Mouse (Mus musculus): ENCODE measurements around the gene Svop. TPM values are rescaled to one million over a fixed set of nuclear protein-coding genes. Genes with fewer than 3 reads are reported as not detected.

The Svop gene
- polyA plus RNA-seq, 1 experiment from 2014 or later: 0.11 TPM

DNA sequence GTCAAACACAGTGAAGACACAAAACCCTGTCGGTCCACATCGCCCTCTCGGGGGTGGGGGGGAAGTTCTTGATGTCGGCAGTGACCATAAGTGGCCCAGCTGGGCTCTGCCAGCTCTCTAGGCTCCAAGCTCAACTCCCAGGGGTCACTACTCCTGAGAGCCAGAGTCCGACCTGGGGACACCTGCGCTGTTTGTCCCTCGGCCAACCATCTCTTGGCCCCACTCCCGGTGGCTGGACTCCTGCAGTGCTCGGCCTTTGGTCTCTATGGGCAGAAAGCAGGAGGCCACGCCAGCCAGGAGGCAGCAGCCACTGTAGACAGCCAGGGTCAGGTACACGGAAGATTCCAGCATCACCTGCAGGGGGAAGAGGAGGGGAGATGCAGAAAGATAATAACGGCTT is 63.3 kb downstream of the Svop start:
- Histone ChIP-seq H3K9me3 (ENCODE audit: control insufficient read depth, low read length) (no peaks in the 10 kb centered on the region), H3K9ac (ENCODE audit: low read length) (no peak overlapping the region), H3K4me2 (ENCODE audit: low read length) (no peak overlapping the region), H3K4me3 (ENCODE audit: control insufficient read depth in 1 of 2, insufficient read depth in 1 of 2, low read depth in 1 of 2, low read length in 2 of 2) (no peak overlapping the region), H3K4me1 (ENCODE audit: control insufficient read depth in 2 of 2, insufficient read depth in 2 of 2, low read length in 2 of 2) (peaks cover 0 to 2% of the 10 kb centered on the region in 2 experiments; a peak in 1 of 4 replicates), H3K27ac (replicated peaks in 1 of 2; ENCODE audit: control insufficient read depth in 1 of 2, insufficient read depth in 1 of 2, low read depth in 2 of 2, low read length in 2 of 2) (no peak overlapping the region), H3K27me3 (ENCODE audit: control insufficient read depth, insufficient read depth, low read length) (no peaks in the 10 kb centered on the region), H3K36me3 (ENCODE audit: control insufficient read depth, insufficient read depth, low read length) (no peaks in the 10 kb centered on the region)
- 83% methylated on average over 12 of the region's 12 CpGs for WGBS
- ATAC-seq (ENCODE audit: insufficient number of reproducible peaks, insufficient read depth, low FRiP score, low read depth): no peak

DNA sequence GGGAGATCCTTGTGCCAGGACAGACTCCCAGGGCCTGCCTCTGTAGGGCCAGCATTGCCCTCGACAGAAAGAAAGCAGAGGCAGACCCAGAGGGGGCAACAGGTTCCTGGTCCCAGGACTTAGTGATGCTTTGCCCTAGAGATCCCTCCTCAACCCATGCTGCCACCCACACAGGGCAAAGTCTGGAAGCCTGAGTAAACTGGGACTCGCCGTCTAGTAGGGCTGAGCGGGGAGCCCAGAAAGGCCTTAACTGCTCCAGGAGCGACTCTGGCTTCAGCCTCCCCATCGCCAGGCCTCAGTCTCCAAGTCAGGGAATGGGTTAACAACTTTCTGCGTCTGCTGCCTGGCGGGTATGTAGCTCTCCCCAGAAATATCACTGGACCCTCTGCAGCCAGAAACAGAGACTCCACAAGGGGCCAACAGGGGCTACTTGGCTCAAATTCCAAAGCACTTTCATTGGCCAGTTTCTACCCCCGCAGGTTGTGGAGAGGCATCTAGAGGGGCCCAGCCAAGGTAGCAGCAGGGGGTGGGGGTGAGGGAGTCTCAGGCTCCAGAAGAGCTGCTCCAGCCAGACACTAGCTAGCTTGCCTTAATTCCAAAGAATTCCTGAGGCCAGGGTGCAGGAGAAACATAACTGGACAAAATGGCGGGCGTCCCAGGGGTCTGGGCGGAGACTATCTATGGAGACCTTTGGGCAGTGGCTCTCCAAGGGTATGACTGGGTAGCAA is 64.0 kb downstream of the Svop start:
- H3K9ac ChIP-seq (ENCODE audit: low read length): no peak overlapping the region
- no peaks in the 10 kb centered on the region for H3K27me3 ChIP-seq (ENCODE audit: control insufficient read depth, insufficient read depth, low read length)
- H3K9me3 ChIP-seq (ENCODE audit: control insufficient read depth, low read length): no peaks in the 10 kb centered on the region
- H3K36me3 ChIP-seq (ENCODE audit: control insufficient read depth, insufficient read depth, low read length): no peaks in the 10 kb centered on the region
- 78% methylated on average over 12 of the region's 12 CpGs for WGBS
- H3K4me2 ChIP-seq (ENCODE audit: low read length): no peak overlapping the region
- no peak for ATAC-seq (ENCODE audit: insufficient number of reproducible peaks, insufficient read depth, low FRiP score, low read depth)
- H3K4me3 ChIP-seq (ENCODE audit: control insufficient read depth in 1 of 2, insufficient read depth in 1 of 2, low read depth in 1 of 2, low read length in 2 of 2): no peak overlapping the region
- H3K27ac ChIP-seq (replicated peaks in 1 of 2; ENCODE audit: control insufficient read depth in 1 of 2, insufficient read depth in 1 of 2, low read depth in 2 of 2, low read length in 2 of 2): no peak overlapping the region
- peaks cover 0 to 2% of the 10 kb centered on the region in 2 experiments; a peak in 1 of 4 replicates for H3K4me1 ChIP-seq (ENCODE audit: control insufficient read depth in 2 of 2, insufficient read depth in 2 of 2, low read length in 2 of 2)

DNA sequence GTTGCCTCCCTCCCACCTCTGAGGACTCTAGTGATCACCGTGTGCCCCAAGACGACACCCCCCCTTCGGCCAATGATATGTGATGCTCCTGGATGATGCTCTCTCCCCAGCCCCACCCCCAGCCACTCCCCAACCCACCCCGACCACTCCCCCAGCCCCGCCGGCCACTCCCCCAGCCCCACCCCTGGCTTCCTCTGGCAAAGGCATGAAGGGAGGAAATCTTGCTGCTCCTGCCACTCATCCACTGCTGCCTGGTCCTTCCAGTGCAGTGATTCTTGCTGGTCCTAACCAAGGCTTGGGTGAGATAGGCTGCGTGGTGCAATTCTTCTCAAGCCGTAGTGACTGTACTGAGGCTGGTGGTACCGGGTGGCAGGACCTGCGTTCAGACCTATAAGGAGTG is 66.5 kb downstream of the Svop start:
- WGBS: 9% methylated on average over 10 of the region's 10 CpGs
- no peak overlapping the region for H3K4me2 ChIP-seq (ENCODE audit: low read length)
- no peak overlapping the region for H3K27ac ChIP-seq (replicated peaks in 1 of 2; ENCODE audit: control insufficient read depth in 1 of 2, insufficient read depth in 1 of 2, low read depth in 2 of 2, low read length in 2 of 2)
- no peaks in the 10 kb centered on the region for H3K27me3 ChIP-seq (ENCODE audit: control insufficient read depth, insufficient read depth, low read length)
- H3K4me1 ChIP-seq (ENCODE audit: control insufficient read depth in 2 of 2, insufficient read depth in 2 of 2, low read length in 2 of 2): peaks cover 0 to 2% of the 10 kb centered on the region in 2 experiments; a peak in 1 of 4 replicates
- no peaks in the 10 kb centered on the region for H3K36me3 ChIP-seq (ENCODE audit: control insufficient read depth, insufficient read depth, low read length)
- no peak for ATAC-seq (ENCODE audit: insufficient number of reproducible peaks, insufficient read depth, low FRiP score, low read depth)
- H3K4me3 ChIP-seq (ENCODE audit: control insufficient read depth in 1 of 2, insufficient read depth in 1 of 2, low read depth in 1 of 2, low read length in 2 of 2): no peak overlapping the region
- H3K9me3 ChIP-seq (ENCODE audit: control insufficient read depth, low read length): no peaks in the 10 kb centered on the region
- no peak overlapping the region for H3K9ac ChIP-seq (ENCODE audit: low read length)

DNA sequence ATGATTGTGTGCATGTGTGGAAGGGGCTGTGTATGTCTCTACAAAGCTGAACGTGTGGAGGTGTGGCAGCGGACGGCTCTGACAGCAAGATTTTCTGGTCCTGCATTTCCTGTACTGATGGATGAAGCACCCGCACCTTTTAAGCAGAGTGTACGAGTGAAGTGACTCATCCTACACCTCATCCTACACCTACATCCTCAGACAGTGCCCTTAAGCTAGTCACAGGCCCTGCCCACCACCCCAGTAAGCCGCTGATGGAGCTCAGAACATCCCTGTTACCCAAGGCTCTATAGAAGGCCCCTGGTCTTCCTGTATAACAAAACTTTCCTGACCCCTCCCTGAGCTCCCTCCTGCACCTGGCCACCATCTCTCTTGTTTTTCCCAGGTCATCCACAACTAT is 67.0 kb downstream of the Svop start:
- Histone ChIP-seq H3K27ac (replicated peaks in 1 of 2; ENCODE audit: control insufficient read depth in 1 of 2, insufficient read depth in 1 of 2, low read depth in 2 of 2, low read length in 2 of 2) (no peak overlapping the region), H3K9me3 (ENCODE audit: control insufficient read depth, low read length) (no peaks in the 10 kb centered on the region), H3K27me3 (ENCODE audit: control insufficient read depth, insufficient read depth, low read length) (no peaks in the 10 kb centered on the region), H3K4me2 (ENCODE audit: low read length) (no peak overlapping the region), H3K9ac (ENCODE audit: low read length) (no peak overlapping the region), H3K36me3 (ENCODE audit: control insufficient read depth, insufficient read depth, low read length) (no peaks in the 10 kb centered on the region), H3K4me3 (ENCODE audit: control insufficient read depth in 1 of 2, insufficient read depth in 1 of 2, low read depth in 1 of 2, low read length in 2 of 2) (no peak overlapping the region), H3K4me1 (ENCODE audit: control insufficient read depth in 2 of 2, insufficient read depth in 2 of 2, low read length in 2 of 2) (peaks cover 0 to 2% of the 10 kb centered on the region in 2 experiments; a peak in 1 of 4 replicates)
- ATAC-seq (ENCODE audit: insufficient number of reproducible peaks, insufficient read depth, low FRiP score, low read depth): no peak
- 46% methylated on average over 6 of the region's 6 CpGs for WGBS

DNA sequence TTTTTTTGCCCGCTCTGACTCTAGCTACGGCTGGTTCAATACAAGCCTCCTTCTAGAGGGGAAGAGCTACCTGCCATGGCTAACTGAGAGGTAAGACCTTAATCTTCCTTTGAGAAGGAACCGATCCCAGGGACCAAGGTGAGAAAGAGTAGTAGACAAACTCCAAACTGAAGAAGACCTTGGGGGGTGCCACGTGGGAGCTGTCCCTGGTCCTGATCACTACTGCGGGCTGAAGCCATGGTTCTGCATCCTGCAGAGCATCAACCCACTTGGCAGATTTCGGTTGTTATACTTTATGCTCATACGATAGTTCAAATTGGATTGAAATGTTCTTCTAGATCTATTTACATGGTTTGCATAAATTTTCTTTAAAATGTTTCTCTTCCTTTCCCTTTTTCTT is 76.2 kb downstream of the Svop start:
- Histone ChIP-seq H3K36me3 (ENCODE audit: control insufficient read depth, insufficient read depth, low read length) (no peaks in the 10 kb centered on the region), H3K27ac (replicated peaks in 1 of 2; ENCODE audit: control insufficient read depth in 1 of 2, insufficient read depth in 1 of 2, low read depth in 2 of 2, low read length in 2 of 2) (no peak overlapping the region), H3K27me3 (ENCODE audit: control insufficient read depth, insufficient read depth, low read length) (0 out of 2 replicates have a peak, but pooled peaks cover 3% of the 10 kb centered on the region), H3K9me3 (ENCODE audit: control insufficient read depth, low read length) (no peaks in the 10 kb centered on the region), H3K9ac (ENCODE audit: low read length) (no peak overlapping the region), H3K4me1 (ENCODE audit: control insufficient read depth in 2 of 2, insufficient read depth in 2 of 2, low read length in 2 of 2) (no peaks in the 10 kb centered on the region), H3K4me3 (ENCODE audit: control insufficient read depth in 1 of 2, insufficient read depth in 1 of 2, low read depth in 1 of 2, low read length in 2 of 2) (no peak overlapping the region), H3K4me2 (ENCODE audit: low read length) (no peak overlapping the region)
- ATAC-seq (ENCODE audit: insufficient number of reproducible peaks, insufficient read depth, low FRiP score, low read depth): no peak
- WGBS: 59% methylated on average over 7 of the region's 7 CpGs

DNA sequence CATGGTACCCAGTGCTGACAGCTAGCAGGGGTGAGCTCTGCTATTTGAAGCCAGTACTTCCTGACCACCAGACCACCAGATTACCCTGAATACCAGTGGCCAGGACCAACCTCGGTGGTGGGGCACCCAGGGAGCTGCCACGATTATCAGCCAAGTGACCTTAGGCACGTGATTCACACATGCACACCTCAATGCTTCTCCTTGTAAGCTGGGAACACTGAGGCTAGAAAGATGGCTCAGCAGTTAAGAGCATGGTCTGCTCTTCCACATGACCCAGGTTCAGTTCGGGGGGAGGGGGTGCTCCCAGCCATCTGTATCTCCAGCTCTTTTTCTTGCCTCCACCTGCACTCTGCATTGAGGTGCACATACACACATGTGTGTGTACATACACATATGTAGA is 82.3 kb downstream of the Svop start:
- no peaks in the 10 kb centered on the region for H3K36me3 ChIP-seq (ENCODE audit: control insufficient read depth, insufficient read depth, low read length)
- ATAC-seq (ENCODE audit: insufficient number of reproducible peaks, insufficient read depth, low FRiP score, low read depth): no peak
- H3K27me3 ChIP-seq (ENCODE audit: control insufficient read depth, insufficient read depth, low read length): no peaks in the 10 kb centered on the region
- no peaks in the 10 kb centered on the region for H3K4me1 ChIP-seq (ENCODE audit: control insufficient read depth in 2 of 2, insufficient read depth in 2 of 2, low read length in 2 of 2)
- no peak overlapping the region for H3K4me3 ChIP-seq (ENCODE audit: control insufficient read depth in 1 of 2, insufficient read depth in 1 of 2, low read depth in 1 of 2, low read length in 2 of 2)
- H3K27ac ChIP-seq (replicated peaks in 1 of 2; ENCODE audit: control insufficient read depth in 1 of 2, insufficient read depth in 1 of 2, low read depth in 2 of 2, low read length in 2 of 2): no peak overlapping the region
- no peaks in the 10 kb centered on the region for H3K9me3 ChIP-seq (ENCODE audit: control insufficient read depth, low read length)
- H3K9ac ChIP-seq (ENCODE audit: low read length): no peak overlapping the region
- no peak overlapping the region for H3K4me2 ChIP-seq (ENCODE audit: low read length)
- 58% methylated on average over 4 of the region's 4 CpGs for WGBS

DNA sequence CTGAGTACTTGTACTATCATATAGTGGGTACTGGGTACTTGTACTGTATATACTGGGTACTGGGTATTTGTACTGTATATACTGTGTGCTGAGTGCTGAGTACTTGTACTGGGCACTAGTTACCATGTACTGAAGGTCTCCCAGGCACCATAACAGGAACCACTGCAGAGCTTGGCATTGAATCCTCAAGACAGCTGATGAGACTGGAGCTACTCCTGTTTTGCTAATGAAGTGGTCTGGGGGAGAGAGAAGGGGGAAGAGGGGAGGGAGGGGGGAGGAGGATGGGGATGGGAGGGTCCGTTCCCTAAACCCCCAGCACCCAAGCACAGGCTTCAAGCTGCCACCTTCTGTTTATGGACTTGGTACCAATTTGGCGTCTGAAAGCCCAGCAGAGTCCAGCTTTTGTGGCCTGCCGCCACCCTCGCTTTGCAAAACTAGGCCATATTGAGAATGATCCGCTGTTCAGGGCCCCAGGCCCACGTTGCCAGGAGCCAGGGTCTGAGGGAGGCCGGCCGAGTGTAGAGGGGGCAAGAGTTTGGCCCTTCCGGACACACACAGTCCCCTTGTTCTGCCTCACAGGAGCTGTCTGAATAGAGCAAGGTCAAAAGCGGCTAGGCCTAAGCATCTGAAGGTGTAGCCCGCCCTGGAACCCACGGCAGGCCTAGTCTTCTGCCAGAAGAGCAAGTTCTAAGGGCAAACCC is 83.5 kb downstream of the Svop start:
- H3K4me1 ChIP-seq (ENCODE audit: control insufficient read depth in 2 of 2, insufficient read depth in 2 of 2, low read length in 2 of 2): no peaks in the 10 kb centered on the region
- no peak overlapping the region for H3K4me2 ChIP-seq (ENCODE audit: low read length)

More for the DNA sequence above, 83.5 kb downstream of the Svop start:
- Histone ChIP-seq H3K36me3 (ENCODE audit: control insufficient read depth, insufficient read depth, low read length) (no peaks in the 10 kb centered on the region), H3K4me3 (ENCODE audit: control insufficient read depth in 1 of 2, insufficient read depth in 1 of 2, low read depth in 1 of 2, low read length in 2 of 2) (no peak overlapping the region), H3K27me3 (ENCODE audit: control insufficient read depth, insufficient read depth, low read length) (no peaks in the 10 kb centered on the region), H3K9me3 (ENCODE audit: control insufficient read depth, low read length) (no peaks in the 10 kb centered on the region), H3K27ac (replicated peaks in 1 of 2; ENCODE audit: control insufficient read depth in 1 of 2, insufficient read depth in 1 of 2, low read depth in 2 of 2, low read length in 2 of 2) (no peak overlapping the region), H3K9ac (ENCODE audit: low read length) (no peak overlapping the region)
- no peak for ATAC-seq (ENCODE audit: insufficient number of reproducible peaks, insufficient read depth, low FRiP score, low read depth)
- 77% methylated on average over 12 of the region's 12 CpGs for WGBS

All from heart, embryonic 14.5 days (tissue).